Comparison of ENCODE assay signal across 9 mouse cellular contexts in genomic region chr19:10013348-10013747, GRCm38 (mm10). TPM values are rescaled to one million over a fixed set of nuclear protein-coding genes. Genes with fewer than 3 reads are reported as not detected.
DNase-seq lines count a peak whose midpoint lies in the region; ATAC-seq and TF ChIP-seq lines count a peak whose summit lies in the region.
"Had no signal": no experiment of that assay in that cellular context is flagged by ENCODE, and none has a peak within 500 bp of the region (broad histone marks: within the 10 kb centered on the region; RNA-seq: fewer than 3 reads in every experiment).

No protein-coding gene starts in this region.

- 50% methylated on average over 3 of the region's 3 CpGs for WGBS in heart, adult 2 months
- WGBS in liver, embryonic 13.5 days (ENCODE audit: insufficient replicate concordance), result 46% methylated on average over 3 of the region's 3 CpGs

- H3K4me2 ChIP-seq in liver, embryonic 13.5 days, result peak overlapping the region; percentile 98

- H3K79me2 ChIP-seq in heart, adult 2 months (replicated peaks; ENCODE audit: control insufficient read depth, insufficient read depth, low read length), result no peaks in the 10 kb centered on the region

- no peak for ATAC-seq in liver, embryonic 13.5 days (ENCODE audit: low read depth)

- H3K4me3 ChIP-seq in heart, adult 2 months, result no peak overlapping the region
- no peak overlapping the region for H3K4me3 ChIP-seq in ES-Bruce4 (ENCODE audit: low read depth, low read length)
- H3K4me3 ChIP-seq in liver, embryonic 13.5 days (replicated peaks), result peak overlapping the region; percentile 82

- TF ChIP-seq CTCF in heart, adult 2 months (IDR thresholded peaks at IDR 0.05), result no peak
- no peak for TF ChIP-seq CTCF in ES-Bruce4 (IDR thresholded peaks at IDR 0.05; ENCODE audit: low read depth, low read length)

- no peaks in the 10 kb centered on the region for H3K36me3 ChIP-seq in heart, adult 2 months (ENCODE audit: control insufficient read depth, insufficient read depth, low read length)
- H3K36me3 ChIP-seq in ES-Bruce4 (ENCODE audit: control insufficient read depth, insufficient read depth, low read length, poor library complexity, severe bottlenecking), result no peaks in the 10 kb centered on the region
- H3K36me3 ChIP-seq in liver, embryonic 13.5 days, result peaks cover 8% of the 10 kb centered on the region

- H3K9ac ChIP-seq in heart, adult 2 months (ENCODE audit: low read depth, low read length), result no peak overlapping the region
- H3K9ac ChIP-seq in ES-Bruce4 (ENCODE audit: low read depth, poor library complexity, severe bottlenecking), result no peak overlapping the region
- peak overlapping the region; percentile 95 for H3K9ac ChIP-seq in liver, embryonic 13.5 days

- H3K4me1 ChIP-seq in heart, adult 2 months (ENCODE audit: control insufficient read depth, insufficient read depth, low read length), result peaks cover 8% of the 10 kb centered on the region
- peaks cover 9% of the 10 kb centered on the region for H3K4me1 ChIP-seq in ES-Bruce4 (ENCODE audit: control insufficient read depth, insufficient read depth, low read length)
- H3K4me1 ChIP-seq in liver, embryonic 13.5 days (replicated peaks), result peaks cover 81% of the 10 kb centered on the region

- no peak for TF ChIP-seq EP300 in heart, adult 2 months (IDR thresholded peaks at IDR 0.05; ENCODE audit: insufficient read depth, low read depth, low read length)
- peak; percentile 86 for TF ChIP-seq EP300 in ES-Bruce4 (IDR thresholded peaks at IDR 0.05; ENCODE audit: insufficient read depth, low read depth, low read length)

- no peak for DNase-seq in heart, adult 2 months
- no peak for DNase-seq in heart, postnatal 25 days (ENCODE audit: low spot score)
- peak; percentile 69 for DNase-seq in gastrocnemius, postnatal 14 days
- DNase-seq in liver, embryonic 13.5 days, result no peak
- DNase-seq in thymus, postnatal 10 days (ENCODE audit: low spot score in 2 of 2), result no peak
- DNase-seq in spleen, adult 18-20 months, result no peak
- no peak for DNase-seq in cerebellum, postnatal 25 days
- DNase-seq: cerebellum, adult 8-10 months had no signal

- H3K27me3 ChIP-seq in heart, adult 2 months (ENCODE audit: control insufficient read depth, insufficient read depth, low read length), result no peaks in the 10 kb centered on the region
- no peaks in the 10 kb centered on the region for H3K27me3 ChIP-seq in ES-Bruce4 (ENCODE audit: control insufficient read depth, insufficient read depth, low read length, poor library complexity, severe bottlenecking)
- H3K27me3 ChIP-seq in liver, embryonic 13.5 days, result no peaks in the 10 kb centered on the region

- no peaks in the 10 kb centered on the region for H3K9me3 ChIP-seq in ES-Bruce4 (replicated peaks; ENCODE audit: control insufficient read depth, insufficient read depth, low read length, poor library complexity, severe bottlenecking)
- H3K9me3 ChIP-seq in liver, embryonic 13.5 days (replicated peaks), result no peaks in the 10 kb centered on the region

- no peak for TF ChIP-seq POLR2A in heart, adult 2 months (IDR thresholded peaks at IDR 0.05; ENCODE audit: insufficient read depth, low read depth, low read length)
- TF ChIP-seq POLR2A in ES-Bruce4 (IDR thresholded peaks at IDR 0.05; ENCODE audit: insufficient read depth, low read length), result no peak

- intact Hi-C loops in heart, adult 2 months (cut with DNase I), result no loop called here
- intact Hi-C loops in heart, postnatal 25 days (cut with DNase I), result no loop called here
- intact Hi-C loops in gastrocnemius, postnatal 14 days (cut with DNase I; ENCODE audit: low total_unique reads), result no loop called here

- peak overlapping the region; percentile 65 for H3K27ac ChIP-seq in heart, adult 2 months
- peak overlapping the region; percentile 44 for H3K27ac ChIP-seq in ES-Bruce4 (ENCODE audit: insufficient read depth, low read length)
- H3K27ac ChIP-seq in liver, embryonic 13.5 days, result peak overlapping the region; percentile 99

RNA-seq across cellular contexts. Expression of gene Rab3il1, which starts 11.9 kb away (rescaled TPM):
- total RNA-seq in heart, adult 2 months (2021), result 1 to 10 TPM; 5.9 to 6.5 TPM
- polyA plus RNA-seq in heart, adult 2 months (2012; rRNA removed), result 11.1 and 14.2 TPM in 2 replicates
- total RNA-seq in heart, postnatal 25 days (2021), result 1 to 10 TPM; 8.9 to 9.3 TPM
- 3.2 and 4.1 TPM in 2 replicates for polyA plus RNA-seq in ES-Bruce4 (2011; ENCODE audit: insufficient read depth, insufficient read length, low read depth, missing spikeins)
- total RNA-seq in gastrocnemius, postnatal 14 days (2021), result 10 to 100 TPM in 1 of 2 experiments, 1 to 10 TPM in 1; 7.4 to 11.6 TPM
- 196 and 207 TPM in 2 replicates for polyA plus RNA-seq in liver, embryonic 13.5 days (2015; fragmentation: Nextera tagmentation; extraction: Ambion mirVana)

RNA-seq across cellular contexts. Expression of gene Best1, which starts 11.9 kb away (rescaled TPM):
- total RNA-seq in heart, adult 2 months (2021), result under 1 TPM; 0.10 to 0.11 TPM
- polyA plus RNA-seq in heart, adult 2 months (2012; rRNA removed), result 0.45 and 0.47 TPM in 2 replicates
- total RNA-seq in heart, postnatal 25 days (2021), result under 1 TPM in 1 of 2 experiments, not detected in 1; 0.10 TPM
- polyA plus RNA-seq in ES-Bruce4 (2011; ENCODE audit: insufficient read depth, insufficient read length, low read depth, missing spikeins), result 1.4 and 3.1 TPM in 2 replicates
- total RNA-seq in gastrocnemius, postnatal 14 days (2021), result under 1 TPM; 0.29 to 0.41 TPM
- 0.17 and 0.20 TPM in 2 replicates for polyA plus RNA-seq in liver, embryonic 13.5 days (2015; fragmentation: Nextera tagmentation; extraction: Ambion mirVana)

RNA-seq across cellular contexts. Expression of gene Fads3, which starts 28.0 kb away (rescaled TPM):
- 10 to 100 TPM; 29.7 to 33.7 TPM for total RNA-seq in heart, adult 2 months (2021)
- polyA plus RNA-seq in heart, adult 2 months (2012; rRNA removed), result 104 and 135 TPM in 2 replicates
- total RNA-seq in heart, postnatal 25 days (2021), result 10 to 100 TPM; 35.9 to 36.0 TPM
- polyA plus RNA-seq in ES-Bruce4 (2011; ENCODE audit: insufficient read depth, insufficient read length, low read depth, missing spikeins), result 0.81 and 3.1 TPM in 2 replicates
- 1 to 10 TPM; 5.4 to 6.0 TPM for total RNA-seq in gastrocnemius, postnatal 14 days (2021)
- polyA plus RNA-seq in liver, embryonic 13.5 days (2015; fragmentation: Nextera tagmentation; extraction: Ambion mirVana), result 5.3 and 7.3 TPM in 2 replicates

RNA-seq across cellular contexts. Expression of gene Fth1, which starts 33.0 kb away (rescaled TPM):
- total RNA-seq in heart, adult 2 months (2021), result 1,000 to 10,000 TPM; 2,956 to 3,430 TPM
- polyA plus RNA-seq in heart, adult 2 months (2012; rRNA removed), result 2,611 and 2,797 TPM in 2 replicates
- 1,000 to 10,000 TPM; 2,502 to 2,556 TPM for total RNA-seq in heart, postnatal 25 days (2021)
- 606 and 634 TPM in 2 replicates for polyA plus RNA-seq in ES-Bruce4 (2011; ENCODE audit: insufficient read depth, insufficient read length, low read depth, missing spikeins)
- 1,000 to 10,000 TPM; 2,162 to 2,185 TPM for total RNA-seq in gastrocnemius, postnatal 14 days (2021)
- 5,062 and 5,153 TPM in 2 replicates for polyA plus RNA-seq in liver, embryonic 13.5 days (2015; fragmentation: Nextera tagmentation; extraction: Ambion mirVana)

Comparison
In these comparisons a context has a peak if more than half of its experiments do, and no peak if none do; other contexts are left out.
1. H3K27ac ChIP-seq: peak in every context shown above with its lines; median percentile 99 in liver, embryonic 13.5 days; 65 in heart, adult 2 months; 44 in ES-Bruce4.
2. RNA of gene Fads3, which starts 28.0 kb away (total RNA-seq): 35.9 to 36.0 TPM in heart, postnatal 25 days and 29.7 to 33.7 TPM in heart, adult 2 months; 5.4 to 6.0 TPM in gastrocnemius, postnatal 14 days; every median in the first group is over 4 times any median in the second.